Mouse (Mus musculus): ENCODE data around the gene Adam10.

Gene Adam10

GRCm38 (mm10) chr9:70675117-70675516 lies 3.7 kb upstream of the Adam10 start:
- DNase-seq: no peak

DNA sequence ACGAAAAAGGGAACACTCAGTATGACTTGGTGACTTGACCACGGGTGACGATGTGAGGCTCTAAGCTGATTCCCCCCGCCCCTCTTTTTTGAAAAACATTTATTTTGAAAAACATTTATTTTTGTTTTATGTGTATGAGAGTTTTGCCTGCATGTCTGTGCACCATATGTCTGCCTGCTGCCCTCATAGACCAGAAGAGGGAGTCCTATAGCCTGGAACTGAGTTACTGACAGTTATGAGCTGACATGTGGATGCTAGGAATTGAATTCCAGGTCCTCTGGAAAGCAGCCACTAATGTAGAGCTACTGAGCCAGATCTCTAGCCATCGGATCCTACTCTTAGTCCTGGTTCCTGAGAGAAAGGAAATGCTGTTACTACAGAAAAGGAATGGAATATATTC lies 2.8 kb upstream of the Adam10 start:
- DNase-seq: no peak

DNA sequence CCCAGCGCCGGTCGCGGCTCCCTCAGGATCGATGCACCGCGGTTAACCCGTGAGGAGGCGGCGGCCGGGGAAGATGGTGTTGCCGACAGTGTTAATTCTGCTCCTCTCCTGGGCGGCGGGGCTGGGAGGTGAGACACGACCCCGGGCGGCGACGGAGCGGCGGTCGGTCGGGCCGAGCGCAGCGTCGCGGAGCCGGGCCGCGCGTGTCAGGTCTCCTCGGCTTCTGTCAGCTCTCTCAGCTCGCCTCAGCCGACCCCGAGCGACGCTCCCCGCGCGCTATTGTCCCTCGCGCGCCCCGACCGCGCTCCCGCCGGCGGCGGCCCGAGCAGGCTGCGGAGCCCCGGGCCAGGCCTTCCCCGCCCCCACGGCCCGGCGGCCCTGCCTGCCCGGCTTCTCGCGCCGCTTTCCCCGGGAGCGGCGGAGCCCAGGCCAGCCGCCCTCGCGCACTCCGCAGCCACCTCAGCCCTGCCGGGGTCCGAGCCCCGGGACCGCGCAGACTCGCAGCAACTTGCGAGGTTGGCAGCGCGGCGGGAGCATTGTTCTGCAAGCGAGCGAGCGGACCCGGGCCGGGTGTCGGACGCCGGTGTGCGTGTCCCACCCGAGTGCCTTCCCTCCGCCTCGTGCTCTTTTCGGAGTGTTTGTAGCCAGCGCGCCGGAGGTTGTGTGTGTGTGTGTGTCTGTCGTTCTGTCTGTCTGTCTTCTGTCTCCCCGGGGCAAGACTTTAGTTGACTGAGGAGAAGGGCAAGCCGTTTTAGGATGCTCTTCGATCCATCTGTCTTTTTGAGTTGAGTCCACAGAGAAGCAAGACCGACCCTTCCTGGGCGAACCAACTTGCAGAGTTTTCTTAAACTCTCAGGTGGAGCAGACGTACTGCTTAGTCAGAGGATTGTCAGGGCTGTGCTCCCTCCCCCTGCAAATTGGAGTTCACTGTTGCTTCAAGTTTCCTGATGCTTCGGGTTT lies 615 bp downstream of the Adam10 start:
- peak; percentile 72 for DNase-seq

DNA sequence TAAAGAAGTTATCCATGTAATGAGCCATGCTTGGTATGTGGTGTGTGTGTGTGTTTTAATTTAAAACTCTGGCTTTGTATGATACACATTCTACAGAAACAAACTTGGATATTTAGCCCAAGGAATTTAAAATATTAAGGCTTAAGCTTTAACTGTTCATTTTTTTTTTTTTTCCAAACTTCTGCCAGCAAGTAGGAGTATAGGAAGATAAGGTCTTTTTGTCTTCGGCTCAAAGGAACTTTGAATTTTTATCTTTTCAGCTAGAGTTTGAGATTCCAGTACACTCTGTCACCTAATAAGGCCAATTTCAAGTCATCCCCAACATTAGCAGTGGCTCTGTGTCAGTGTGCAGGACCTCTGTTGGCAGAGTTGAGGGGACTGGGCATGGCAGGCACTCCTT lies 3.4 kb downstream of the Adam10 start:
- DNase-seq: no peak

DNA sequence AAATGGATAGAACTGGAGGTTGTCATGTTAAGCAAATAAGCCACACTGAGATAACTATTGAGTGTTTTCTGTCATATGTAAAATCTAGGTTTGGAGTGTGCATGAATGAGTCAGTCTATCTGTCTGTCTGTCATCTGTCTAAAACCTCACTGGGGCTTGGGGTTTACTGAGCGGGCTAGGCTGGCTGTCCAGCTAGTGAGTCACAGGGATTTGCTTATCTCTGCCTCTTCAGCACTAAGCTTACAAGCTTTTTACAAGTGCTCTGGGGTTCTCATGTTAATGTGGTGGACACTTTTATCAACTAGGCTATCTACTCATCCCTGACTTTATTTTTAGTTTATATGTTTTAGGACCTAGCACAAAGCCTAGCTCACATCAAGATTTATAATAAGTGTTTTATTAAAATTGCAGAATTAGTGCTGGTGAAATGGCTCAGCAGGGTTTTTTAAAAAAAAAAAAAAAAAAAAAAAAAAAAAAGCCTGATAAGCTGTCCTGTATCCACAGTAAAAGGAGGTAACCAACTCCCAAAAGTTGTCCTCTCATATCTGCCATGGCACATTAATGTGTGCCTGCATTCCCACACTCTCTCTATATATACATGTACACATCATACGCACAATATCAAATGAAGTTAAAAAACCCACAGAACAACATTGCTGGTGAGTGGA lies 9.6 kb downstream of the Adam10 start:
- DNase-seq: no peak

- no peak for DNase-seq
Observed at GRCm38 (mm10) chr9:70689926-70690325, 11.1 kb downstream of the Adam10 start.

GRCm38 (mm10) chr9:70690579-70690978 lies 11.8 kb downstream of the Adam10 start:
- no peak for DNase-seq

- DNase-seq: no peak
Observed at GRCm38 (mm10) chr9:70691772-70692693, 13.2 kb downstream of the Adam10 start.

DNA sequence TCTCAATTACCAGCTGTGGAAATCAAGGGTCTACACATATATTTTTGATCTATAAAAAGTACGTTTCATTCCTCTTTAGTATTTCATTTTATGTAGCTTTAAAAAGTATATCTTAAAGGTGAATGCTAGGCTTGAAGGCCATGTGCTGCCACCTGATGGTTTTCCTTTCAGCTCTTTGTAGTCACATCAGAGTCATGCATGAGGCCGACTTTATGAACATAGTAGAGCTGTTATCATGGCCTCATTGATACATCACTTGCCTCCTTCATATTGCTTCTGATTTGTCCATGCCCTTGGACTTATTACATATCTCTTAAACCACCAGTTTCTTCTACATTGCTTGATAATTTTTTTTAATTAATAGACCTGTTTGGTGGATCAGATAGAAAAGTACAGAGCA lies 16.9 kb downstream of the Adam10 start:
- DNase-seq: no peak

GRCm38 (mm10) chr9:70698090-70698489 lies 19.3 kb downstream of the Adam10 start:
- no peak for DNase-seq

GRCm38 (mm10) chr9:70703597-70704203 lies 24.9 kb downstream of the Adam10 start:
- DNase-seq: no peak

GRCm38 (mm10) chr9:70706444-70706843 lies 27.6 kb downstream of the Adam10 start:
- no peak for DNase-seq

DNA sequence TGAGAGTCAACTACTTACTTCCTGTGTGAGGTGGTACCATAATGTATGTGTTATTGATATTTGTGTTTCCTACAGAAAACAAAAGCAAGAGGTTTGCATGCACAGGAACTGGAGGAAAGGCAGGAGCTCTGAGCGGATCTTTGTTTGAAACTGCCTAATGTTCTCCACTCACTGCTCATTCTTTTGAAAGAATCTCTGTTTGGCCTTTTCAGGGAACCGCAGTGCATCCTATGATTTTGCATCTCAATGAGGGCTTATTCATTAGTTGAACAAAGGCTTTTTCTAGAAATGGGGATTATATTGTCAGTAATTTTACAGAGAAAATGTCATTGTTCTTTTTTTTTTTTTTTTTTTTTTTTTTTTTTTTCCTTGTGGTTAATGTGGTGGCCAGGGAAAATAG lies 50.7 kb downstream of the Adam10 start:
- peak; percentile 11 for DNase-seq

DNA sequence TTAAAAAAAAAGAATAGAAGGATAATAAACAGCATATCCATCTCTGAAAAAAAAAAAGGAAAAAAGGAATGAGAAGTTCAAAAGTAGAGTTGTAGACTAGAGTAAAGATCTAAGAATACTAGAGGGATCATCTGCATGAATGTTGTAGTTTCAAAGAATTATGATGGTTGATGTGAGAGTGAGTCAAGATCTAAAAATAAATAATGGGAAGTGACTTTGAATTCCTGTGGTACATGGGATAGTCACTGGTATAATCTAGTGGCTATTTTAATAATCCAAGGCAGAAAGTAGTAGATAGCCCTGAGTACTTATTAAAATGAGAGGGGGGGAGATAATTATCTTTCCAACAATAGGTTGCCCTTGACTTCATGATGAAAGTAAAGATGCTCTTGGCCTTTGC lies 52.3 kb downstream of the Adam10 start:
- no peak for DNase-seq

DNA sequence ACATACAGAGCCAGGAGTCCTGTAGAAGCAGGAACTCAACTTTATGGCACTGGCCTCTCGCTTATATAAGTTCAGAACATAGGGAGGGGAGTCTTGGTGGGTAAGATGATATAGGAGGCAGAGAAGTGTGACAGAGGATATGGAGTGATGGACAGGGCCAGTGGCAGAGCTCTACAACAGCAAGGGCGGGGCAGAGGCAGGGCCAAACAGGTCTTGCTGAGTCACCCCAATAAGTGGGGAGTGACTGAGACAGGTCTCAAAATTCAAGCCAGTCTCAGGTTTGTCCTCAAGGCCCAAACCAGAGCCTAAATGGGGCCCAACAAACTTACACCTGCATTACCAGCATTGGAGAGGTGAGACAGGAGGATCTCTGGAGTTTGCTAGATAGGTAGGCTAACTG lies 54.4 kb downstream of the Adam10 start:
- no peak for DNase-seq

DNA sequence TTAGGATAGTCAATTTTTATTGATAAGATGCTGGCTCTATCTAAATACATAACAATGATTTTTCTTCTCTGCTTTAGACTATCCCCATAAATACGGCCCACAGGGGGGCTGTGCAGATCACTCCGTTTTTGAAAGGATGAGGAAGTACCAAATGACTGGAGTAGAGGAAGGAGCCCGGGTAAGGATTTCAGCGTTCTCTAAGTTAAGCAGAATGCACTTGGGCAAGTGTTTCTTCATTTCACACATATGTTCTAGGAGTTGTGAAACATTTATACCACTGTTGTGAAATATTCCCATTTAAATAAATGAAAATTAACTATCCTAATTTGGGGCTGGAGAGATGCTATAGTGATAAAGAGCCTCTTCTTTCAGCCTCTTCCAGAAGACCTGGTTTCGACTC lies 61.2 kb downstream of the Adam10 start:
- DNase-seq: no peak

- DNase-seq: no peak
Observed at GRCm38 (mm10) chr9:70751504-70752222, 72.9 kb downstream of the Adam10 start.

GRCm38 (mm10) chr9:70760974-70761373 lies 82.2 kb downstream of the Adam10 start:
- DNase-seq: no peak

DNA sequence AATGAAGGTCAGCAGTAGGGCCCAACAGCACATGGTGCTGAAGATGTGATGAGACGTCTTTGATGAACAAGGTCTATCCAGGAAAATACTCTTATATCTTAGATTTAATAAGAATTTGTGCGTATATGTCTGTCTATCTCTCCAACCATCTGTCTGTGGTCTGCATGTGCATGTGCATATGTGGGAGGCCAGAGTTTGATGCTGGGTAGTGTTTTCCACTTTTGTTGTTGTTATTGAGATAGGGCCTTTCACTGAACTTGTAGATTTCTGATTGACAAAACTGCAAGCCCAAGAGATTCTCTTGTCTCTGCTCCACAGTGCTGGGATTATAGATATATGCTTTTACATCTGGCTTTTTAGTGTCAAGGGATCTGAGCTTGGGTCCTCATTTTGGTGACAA lies 96.7 kb downstream of the Adam10 start:
- DNase-seq: no peak

DNA sequence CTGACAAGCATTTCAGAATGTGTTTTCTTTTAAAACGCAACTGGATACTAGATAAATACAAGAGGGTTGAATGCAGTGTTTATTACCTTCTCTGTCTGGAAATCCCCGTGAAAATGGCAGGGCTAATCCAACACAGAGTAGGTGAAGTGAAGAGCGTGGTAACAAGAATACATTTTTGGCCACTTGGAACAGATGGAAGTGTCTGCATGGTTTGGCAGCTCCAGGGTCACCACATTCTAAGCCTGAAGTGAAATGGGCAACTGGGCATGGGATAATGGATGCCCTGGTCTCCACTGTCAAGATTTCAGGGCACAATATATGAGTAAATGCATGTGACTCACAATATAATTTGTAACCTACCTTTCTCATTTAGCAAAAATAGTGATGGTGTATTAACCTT lies 103.4 kb downstream of the Adam10 start:
- DNase-seq: no peak

- DNase-seq: no peak
Observed at GRCm38 (mm10) chr9:70788705-70789104, 109.9 kb downstream of the Adam10 start.

DNA sequence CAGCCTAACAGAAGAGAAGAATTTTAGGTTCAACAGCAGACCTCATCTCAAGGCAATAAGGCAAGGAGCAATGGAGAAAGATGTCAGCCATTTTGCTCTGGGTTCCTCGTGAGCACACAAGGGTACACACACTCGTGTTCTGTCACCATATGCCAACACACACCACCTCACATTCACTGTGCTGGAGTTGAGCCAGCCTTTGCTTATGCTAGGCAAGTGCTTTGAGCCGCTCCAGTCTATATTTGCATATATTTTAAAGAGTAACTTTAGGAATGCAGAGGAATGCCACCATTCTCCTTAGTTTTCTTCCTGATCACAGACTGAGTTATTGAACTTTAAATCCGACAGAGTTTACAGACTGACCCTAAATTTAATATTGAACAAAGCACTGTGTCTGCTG lies 111.8 kb downstream of the Adam10 start:
- no peak for DNase-seq

Data from embryo, embryonic 11 days (tissue).